Mouse (Mus musculus) lung, adult 2 months (tissue): ENCODE measurements at regions not wholly inside any gene's neighbourhood (a gene's known extent, or its start where the extent isn't known, plus 50 kb on each side); places are given as distances from the start of the nearest gene placed in this dataset.

Experiments
- CTCF ChIP-seq: fragments of 200-500 bp; IDR thresholded peaks from 2 replicates; pipeline ENCODE4 v1.5.1; 2011; ENCODE audit warnings: mild to moderate bottlenecking, low read length, control low read depth; ENCODE audit not compliant: insufficient read depth
- POLR2A ChIP-seq: fragments of 200-500 bp; IDR thresholded peaks from 2 replicates; pipeline ENCODE4 v1.6.1; 2011; ENCODE audit warnings: low read depth, mild to moderate bottlenecking, control low read depth, low read length, borderline replicate concordance; ENCODE audit errors: extremely low read depth

DNA sequence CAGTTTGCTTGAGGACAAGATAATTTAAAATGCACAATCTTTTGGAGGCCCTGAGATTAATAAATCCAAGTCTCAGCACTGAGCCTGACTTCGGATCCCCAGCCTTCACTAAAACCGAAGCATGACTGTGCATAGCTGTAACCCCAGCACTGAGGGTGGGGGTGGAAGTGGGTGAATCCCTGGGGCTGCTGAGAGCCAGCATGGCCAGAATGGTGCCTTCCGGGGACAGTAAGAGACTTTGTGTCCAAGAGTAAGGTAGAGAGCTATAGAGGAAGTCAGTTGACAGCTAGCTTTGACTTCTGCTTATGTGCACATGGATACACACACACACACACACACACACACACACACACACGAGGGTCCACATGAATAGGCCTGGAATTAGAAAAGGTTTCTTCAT is 198.3 kb downstream of the Ifng start:
- no peak for TF ChIP-seq CTCF
- no peak for TF ChIP-seq POLR2A
